Mouse (Mus musculus) stomach, embryonic 14.5 days (tissue): Measurements from ENCODE around the gene Card11. TPM values are rescaled to one million over a fixed set of nuclear protein-coding genes. Genes with fewer than 3 reads are reported as not detected.
A peak's percentile ranks its signal among the peaks of the same experiment; 100 is the strongest.

ENCODE experiments used
- ATAC-seq: fragments of 200-750 bp; cut with Nextera tagmentation; 2 replicates; pipeline ENCODE4 v1.8.0; 2017; ENCODE audit warnings: low read depth, moderate TSS enrichment; ENCODE audit not compliant: insufficient number of reproducible peaks, insufficient read depth, low FRiP score
- H3K27ac ChIP-seq: fragments of 300-500 bp; sonication (generic); 2 replicates; pipeline ENCODE4 v1.5.1; 2014; ENCODE audit warnings: mild to moderate bottlenecking, low read length, moderate library complexity, mixed read lengths
- H3K27me3 ChIP-seq: fragments of 300-500 bp; sonication (generic); 2 replicates; pipeline ENCODE4 v1.6.1; 2014; ENCODE audit warnings: low read length, control low read depth, mixed read lengths; ENCODE audit not compliant: control insufficient read depth, insufficient read depth
- H3K36me3 ChIP-seq: fragments of 300-500 bp; sonication (generic); 2 replicates; pipeline ENCODE4 v1.6.1; 2014; ENCODE audit warnings: mild to moderate bottlenecking, control low read depth, low read length, moderate library complexity, mixed read lengths; ENCODE audit not compliant: control insufficient read depth, insufficient read depth
- H3K4me1 ChIP-seq: fragments of 300-500 bp; sonication (generic); 2 replicates; pipeline ENCODE4 v1.6.1; 2014; ENCODE audit warnings: low read length, control low read depth, mixed read lengths; ENCODE audit not compliant: control insufficient read depth, insufficient read depth
- H3K4me2 ChIP-seq: fragments of 300-500 bp; sonication (generic); replicated peaks from 2 replicates; pipeline ENCODE4 v1.6.1; 2014; ENCODE audit warnings: low read depth, low read length, control low read depth
- H3K4me3 ChIP-seq: fragments of 300-500 bp; sonication (generic); 2 replicates; pipeline ENCODE4 v1.5.1; 2014; ENCODE audit warnings: low read depth, low read length, control low read depth
- H3K9ac ChIP-seq: fragments of 300-500 bp; sonication (generic); replicated peaks from 2 replicates; pipeline ENCODE4 v1.6.1; 2014; ENCODE audit warnings: low read depth, mild to moderate bottlenecking, control low read depth, low read length, moderate library complexity, mixed read lengths
- H3K9me3 ChIP-seq: fragments of 300-500 bp; sonication (generic); 2 replicates; pipeline ENCODE4 v1.6.1; 2016; ENCODE audit warnings: low read depth, low read length, control low read depth; ENCODE audit not compliant: control insufficient read depth
- WGBS: fragments of 180-500 bp; shearing (Covaris S2); extraction: QIAGEN DNeasy Blood & Tissue Kit; methylation state at CpG from one replicate; pipeline ENCODE4 v1.1.7; 2014; 5-methylcytosine and 5-hydroxymethylcytosine counted together
- polyA plus RNA-seq: library from polyadenylated mRNA; unstranded; fragments of >200 nt; fragmentation: Nextera tagmentation; extraction: Ambion mirVana; gene quantifications from 2 replicates; pipeline ENCODE4 v1.2.1, GENCODE M21; 2014

Card11 gene
- polyA plus RNA-seq, 1 experiment from 2014 or later, result 0.72 TPM

- H3K27me3 ChIP-seq, result no peaks in the 10 kb centered on the region
- H3K4me3 ChIP-seq, result no peak overlapping the region
- WGBS, result 76% methylated on average over 18 of the region's 18 CpGs
- H3K9me3 ChIP-seq, result no peaks in the 10 kb centered on the region
- no peak overlapping the region for H3K9ac ChIP-seq
- no peaks in the 10 kb centered on the region for H3K36me3 ChIP-seq
- no peak overlapping the region for H3K4me2 ChIP-seq
- no peaks in the 10 kb centered on the region for H3K4me1 ChIP-seq
- no peak for ATAC-seq
- no peak overlapping the region for H3K27ac ChIP-seq
Measured at GRCm38 (mm10) chr5:140944382-140945125, 55.8 kb downstream of the Card11 start.

DNA sequence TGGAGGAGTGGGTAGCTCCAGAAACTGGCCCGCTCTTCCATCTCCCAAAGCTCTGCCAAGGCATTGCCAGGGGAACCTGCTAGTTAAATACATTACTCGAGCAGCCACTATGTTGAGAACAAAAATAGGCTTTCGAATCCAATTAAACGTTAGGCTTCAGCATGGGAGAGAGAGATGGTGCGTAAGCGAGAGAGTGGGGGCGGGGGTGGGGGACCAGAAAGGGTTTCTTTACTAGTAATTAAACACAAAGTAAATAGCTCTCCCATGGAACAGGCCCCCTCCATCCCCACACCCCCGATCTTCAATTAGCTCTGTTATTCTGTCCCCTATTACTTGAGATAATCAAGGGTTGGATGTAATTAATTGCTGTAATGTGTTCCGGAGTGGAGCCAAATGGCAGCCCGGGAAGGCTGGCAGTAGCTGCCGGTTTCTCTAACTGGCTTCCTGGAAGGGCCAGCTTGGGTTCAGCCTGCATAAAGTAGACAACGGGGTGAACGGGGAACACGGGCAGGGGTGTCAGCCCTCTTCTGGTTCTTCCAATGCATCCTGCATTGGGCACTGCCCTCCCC, 59.4 kb downstream of the Card11 start:
- Histone ChIP-seq H3K9me3 (no peaks in the 10 kb centered on the region), H3K4me1 (no peaks in the 10 kb centered on the region), H3K36me3 (no peaks in the 10 kb centered on the region), H3K4me3 (no peak overlapping the region), H3K4me2 (no peak overlapping the region), H3K27ac (no peak overlapping the region), H3K27me3 (no peaks in the 10 kb centered on the region), H3K9ac (no peak overlapping the region)
- ATAC-seq, result no peak
- 76% methylated on average over 14 of the region's 14 CpGs for WGBS

GRCm38 (mm10) chr5:140940257-140940922, 60.0 kb downstream of the Card11 start:
- Histone ChIP-seq H3K4me3 (no peak overlapping the region), H3K27ac (no peak overlapping the region), H3K9ac (no peak overlapping the region), H3K4me2 (no peak overlapping the region), H3K4me1 (no peaks in the 10 kb centered on the region), H3K9me3 (no peaks in the 10 kb centered on the region), H3K27me3 (no peaks in the 10 kb centered on the region), H3K36me3 (no peaks in the 10 kb centered on the region)
- WGBS, result 70% methylated on average over 5 of the region's 5 CpGs
- ATAC-seq, result no peak

- WGBS, result 78% methylated on average over 7 of the region's 7 CpGs
- ATAC-seq, result no peak
- Histone ChIP-seq H3K27ac (no peak overlapping the region), H3K4me1 (0 out of 2 replicates have a peak, but pooled peaks cover 3% of the 10 kb centered on the region), H3K9ac (no peak overlapping the region), H3K9me3 (no peaks in the 10 kb centered on the region), H3K4me2 (no peak overlapping the region), H3K27me3 (no peaks in the 10 kb centered on the region), H3K36me3 (no peaks in the 10 kb centered on the region), H3K4me3 (no peak overlapping the region)
Measured at GRCm38 (mm10) chr5:140936816-140937215, 63.6 kb downstream of the Card11 start.

DNA sequence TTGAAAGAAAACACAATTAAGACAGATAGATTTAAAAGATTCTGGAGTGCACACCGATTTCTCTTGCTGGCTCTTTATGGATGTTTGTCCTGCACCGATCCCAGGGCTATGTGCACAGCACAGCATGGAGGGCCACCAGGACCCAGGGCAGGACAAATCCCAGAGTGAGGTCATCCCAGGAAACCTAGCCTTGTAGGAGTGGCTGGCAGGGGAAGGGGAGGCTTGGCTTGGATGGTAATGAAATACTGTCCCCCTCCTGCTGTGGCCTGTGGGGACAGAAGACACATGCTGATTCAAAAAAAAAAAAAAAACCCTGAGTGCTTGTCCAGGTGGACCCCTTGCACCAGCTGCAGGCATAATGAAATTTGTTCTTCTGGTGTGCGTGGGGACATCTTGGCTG, 64.5 kb downstream of the Card11 start:
- no peaks in the 10 kb centered on the region for H3K27me3 ChIP-seq
- H3K4me3 ChIP-seq, result no peak overlapping the region
- H3K4me1 ChIP-seq, result 0 out of 2 replicates have a peak, but pooled peaks cover 6% of the 10 kb centered on the region
- H3K36me3 ChIP-seq, result no peaks in the 10 kb centered on the region
- no peak overlapping the region for H3K27ac ChIP-seq
- H3K9me3 ChIP-seq, result no peaks in the 10 kb centered on the region
- no peak overlapping the region for H3K4me2 ChIP-seq
- no peak overlapping the region for H3K9ac ChIP-seq
- no peak for ATAC-seq
- 87% methylated on average over 3 of the region's 3 CpGs for WGBS

DNA sequence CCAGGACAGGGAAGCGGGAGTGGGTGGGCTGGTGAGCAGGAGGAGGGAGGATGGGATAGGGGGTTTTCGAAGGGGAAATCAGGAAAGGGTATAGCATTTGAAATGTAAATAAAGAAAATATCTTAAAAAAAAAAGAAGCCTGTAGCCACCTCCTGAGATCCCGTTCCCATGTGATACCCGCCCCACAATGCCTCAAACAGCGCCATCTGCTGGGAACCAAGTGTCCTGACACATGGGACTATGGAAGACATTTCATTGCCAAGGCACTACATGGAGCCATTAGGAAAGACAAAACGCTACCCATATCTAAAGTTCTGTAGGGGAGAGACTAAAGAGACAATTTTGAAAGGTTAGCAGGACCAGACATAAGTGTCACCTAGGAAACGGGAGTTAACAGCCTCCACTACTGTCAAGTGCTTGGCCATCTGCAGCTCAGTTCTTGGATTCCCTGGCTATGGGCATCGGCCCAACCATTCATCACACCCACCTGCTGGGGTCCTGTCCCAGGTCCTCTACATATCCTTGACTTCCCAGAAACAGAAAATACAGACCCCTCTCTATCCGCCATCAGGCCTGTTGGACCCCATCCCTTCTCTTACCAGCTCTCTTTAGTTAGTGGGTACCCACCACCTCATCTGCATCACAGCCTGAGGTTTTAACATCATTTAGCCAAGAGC, 65.6 kb downstream of the Card11 start:
- Histone ChIP-seq H3K9me3 (no peaks in the 10 kb centered on the region), H3K4me3 (no peak overlapping the region), H3K9ac (no peak overlapping the region), H3K36me3 (no peaks in the 10 kb centered on the region), H3K27ac (no peak overlapping the region), H3K4me2 (no peak overlapping the region), H3K4me1 (0 out of 2 replicates have a peak, but pooled peaks cover 6% of the 10 kb centered on the region), H3K27me3 (no peaks in the 10 kb centered on the region)
- 81% methylated on average over 9 of the region's 9 CpGs for WGBS
- ATAC-seq, result no peak

DNA sequence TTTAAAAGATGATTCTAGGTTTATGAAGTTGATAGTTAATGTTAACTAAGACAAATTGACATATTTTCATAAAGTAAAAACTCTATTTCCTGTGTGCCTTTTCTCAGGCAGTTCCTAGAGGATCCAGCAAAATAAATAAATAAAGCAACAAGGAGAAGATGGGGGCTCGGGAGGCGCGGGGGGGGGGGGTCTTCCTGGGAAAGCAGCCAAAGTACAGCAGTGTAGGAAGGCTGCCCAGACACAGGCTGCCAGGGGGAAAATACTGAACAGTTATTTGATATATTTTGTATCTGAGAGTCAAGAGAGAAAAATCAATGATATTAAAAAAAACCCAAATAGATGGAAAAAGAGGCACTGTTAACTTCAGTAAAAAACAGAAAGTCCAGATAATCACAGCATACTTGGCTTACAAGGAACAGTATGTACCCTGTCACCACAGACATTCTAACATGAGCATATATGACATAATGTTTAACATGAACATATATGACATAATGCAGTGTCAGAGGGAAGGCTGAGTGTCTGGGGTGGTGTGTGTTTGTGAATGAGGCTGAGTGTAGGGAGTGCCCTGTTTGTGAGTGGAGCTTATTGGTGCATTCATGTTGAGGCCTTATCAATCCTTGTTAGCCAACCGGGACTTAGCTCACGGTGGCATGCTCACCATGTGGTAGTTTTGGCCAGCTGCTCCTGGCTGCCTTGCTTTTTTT, 68.7 kb downstream of the Card11 start:
- peak; percentile 14; the same call in 1 of the 2 replicates for ATAC-seq
- peak overlapping the region; percentile 22; the same call in 1 of the 2 replicates for H3K27ac ChIP-seq
- H3K27me3 ChIP-seq, result no peaks in the 10 kb centered on the region
- WGBS, result 39% methylated on average over 5 of the region's 5 CpGs
- H3K4me3 ChIP-seq, result no peak overlapping the region
- H3K4me1 ChIP-seq, result 0 out of 2 replicates have a peak, but pooled peaks cover 6% of the 10 kb centered on the region
- no peaks in the 10 kb centered on the region for H3K36me3 ChIP-seq
- H3K9me3 ChIP-seq, result no peaks in the 10 kb centered on the region
- H3K4me2 ChIP-seq, result no peak overlapping the region
- H3K9ac ChIP-seq, result no peak overlapping the region

- peaks cover 10% of the 10 kb centered on the region for H3K9me3 ChIP-seq
- H3K4me3 ChIP-seq, result no peak overlapping the region
- WGBS, result 89% methylated on average over 1 of the region's 1 CpGs
- H3K36me3 ChIP-seq, result no peaks in the 10 kb centered on the region
- H3K4me2 ChIP-seq, result no peak overlapping the region
- no peaks in the 10 kb centered on the region for H3K4me1 ChIP-seq
- no peaks in the 10 kb centered on the region for H3K27me3 ChIP-seq
- no peak for ATAC-seq
- H3K9ac ChIP-seq, result no peak overlapping the region
- no peak overlapping the region for H3K27ac ChIP-seq
Measured at GRCm38 (mm10) chr5:140918519-140918918, 81.9 kb downstream of the Card11 start.
